Mouse (Mus musculus): ENCODE data around the gene Mgat3.

DNA sequence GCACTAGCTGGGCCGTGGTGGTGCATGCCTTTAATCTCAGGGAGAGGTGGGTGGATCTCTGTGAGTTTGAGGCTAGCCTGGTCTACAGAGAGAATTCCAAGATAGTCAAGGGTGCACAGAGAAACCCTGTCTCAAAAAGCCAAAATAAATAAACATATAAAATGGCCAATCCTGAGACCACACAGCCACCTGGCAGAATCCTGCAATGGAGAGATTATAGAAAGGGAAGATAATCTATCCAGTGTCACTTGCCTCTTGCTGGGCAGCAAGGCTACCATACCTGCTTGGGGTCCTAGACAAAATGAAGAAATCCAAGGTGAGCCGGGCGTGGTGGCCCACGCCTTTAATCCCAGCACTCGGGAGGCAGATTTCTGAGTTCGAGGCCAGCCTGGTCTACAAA, 43.5 kb upstream of the Mgat3 start:
- TF ChIP-seq EP300 (IDR thresholded peaks at IDR 0.05; ENCODE audit: low read depth in 1 of 2, low read length in 2 of 2) (peak in 1 of 2 experiments; percentile 64; a peak in 2 of 4 replicates), POLR2A (IDR thresholded peaks at IDR 0.05; ENCODE audit: control insufficient read depth in 1 of 2, insufficient read depth in 1 of 2, low read depth in 1 of 2, low read length in 2 of 2, poor library complexity in 1 of 2) (no peak), CTCF (IDR thresholded peaks at IDR 0.05 in 2 of 3, conservative IDR thresholded peaks at IDR 0.05 in 1 of 3; ENCODE audit: control insufficient read depth in 1 of 3, insufficient read depth in 1 of 3, low read depth in 2 of 3, low read length in 3 of 3, poor library complexity in 1 of 3, severe bottlenecking in 1 of 3) (no peak), CHD2 (IDR thresholded peaks at IDR 0.05; ENCODE audit: low read length) (no peak), GABPA (IDR thresholded peaks at IDR 0.05; ENCODE audit: low read depth, low read length) (no peak), POLR2AphosphoS2 (IDR thresholded peaks at IDR 0.05; ENCODE audit: low read length) (no peak), MAFK (IDR thresholded peaks at IDR 0.05; ENCODE audit: borderline replicate concordance, low read depth, low read length) (no peak), CHD1 (IDR thresholded peaks at IDR 0.05; ENCODE audit: low read depth, low read length) (no peak), BHLHE40 (IDR thresholded peaks at IDR 0.05; ENCODE audit: borderline replicate concordance, low read depth, low read length) (no peak), NRF1 (IDR thresholded peaks at IDR 0.05; ENCODE audit: insufficient read depth, low read depth, low read length, poor library complexity, severe bottlenecking) (no peak), TAL1 (IDR thresholded peaks at IDR 0.05; ENCODE audit: low read length) (peak; percentile 62), MAX (IDR thresholded peaks at IDR 0.05; ENCODE audit: low read length) (no peak)
